Mouse (Mus musculus) megakaryocyte, embryonic 14.5 days (primary cell): Measurements from ENCODE around the gene Olfr1032.

Experiments
- FLI1 ChIP-seq: IDR thresholded peaks from 2 replicates; pipeline ENCODE4 v1.6.1; 2012; ENCODE audit warnings: low read length, inconsistent platforms, mixed read lengths
- GATA1 ChIP-seq: IDR thresholded peaks from 3 replicates; pipeline ENCODE4 v1.6.1; 2012; ENCODE audit warnings: mixed read lengths, low read length, inconsistent platforms, borderline replicate concordance

DNA sequence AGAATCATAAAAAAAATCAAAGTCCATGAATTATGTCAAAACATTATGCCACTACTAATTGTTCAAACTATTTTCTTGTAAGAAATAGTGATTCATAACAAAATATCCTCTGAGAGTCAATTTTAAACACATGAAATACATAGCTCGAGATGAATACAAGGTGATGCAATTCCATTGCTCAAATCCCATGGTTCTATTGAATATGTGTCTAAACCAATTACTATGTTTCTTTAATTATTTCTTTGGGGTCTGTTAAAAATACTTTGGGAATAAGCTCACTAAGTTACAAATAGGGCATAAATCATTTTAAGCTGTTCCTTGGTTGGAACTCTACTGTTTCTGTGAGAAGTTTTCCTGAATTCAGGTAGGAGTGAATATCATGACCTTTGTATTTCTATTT, 26.4 kb upstream of the Olfr1032 start, which contains the start of gene Olfr1030:
- TF ChIP-seq GATA1 (no peak), FLI1 (no peak)
